12 mouse cellular contexts compared by ENCODE assay signal in the genomic region with DNA sequence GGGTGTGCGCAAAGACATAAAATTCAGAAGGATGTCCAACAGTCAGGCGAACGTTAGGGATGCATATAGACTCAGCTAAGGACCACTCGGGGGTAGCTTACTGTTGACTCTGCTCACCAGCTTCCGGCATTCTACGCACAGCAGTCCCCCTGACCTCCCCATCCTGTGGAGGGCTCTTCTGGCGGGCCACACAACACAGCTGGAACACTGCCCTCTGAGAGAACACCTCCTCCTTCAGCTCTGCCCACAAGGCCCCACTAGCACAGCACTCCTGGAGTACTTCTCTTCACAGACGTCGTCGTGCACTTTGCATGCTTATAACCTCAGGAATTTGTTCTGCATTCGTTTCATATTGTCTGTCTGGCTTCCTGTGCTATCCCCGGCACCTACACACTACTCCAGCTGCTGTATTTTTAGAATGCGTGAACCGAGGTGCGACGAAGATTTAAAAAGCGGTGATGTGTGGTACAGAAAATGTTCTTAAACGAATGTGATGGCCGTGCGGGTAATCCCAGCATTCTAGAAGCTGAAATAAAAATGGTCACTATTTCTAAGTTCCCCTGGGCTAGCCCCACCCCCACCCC. TPM values are rescaled to one million over a fixed set of nuclear protein-coding genes. Genes with fewer than 3 reads are reported as not detected.
DNase-seq lines count a peak whose midpoint lies in the region; ATAC-seq and TF ChIP-seq lines count a peak whose summit lies in the region.
"Had no signal": no experiment of that assay in that cellular context is flagged by ENCODE, and none has a peak within 500 bp of the region (broad histone marks: within the 10 kb centered on the region; RNA-seq: fewer than 3 reads in every experiment).

No protein-coding gene starts in this region.

- ATAC-seq in heart, embryonic 13.5 days (ENCODE audit: extremely low read depth, insufficient number of reproducible peaks, low FRiP score, low TSS enrichment), result no peak
- ATAC-seq in embryonic facial prominence, embryonic 12.5 days (ENCODE audit: insufficient number of reproducible peaks, insufficient read depth, low FRiP score, low TSS enrichment), result no peak
- 0 out of 2 replicates have a peak, but pooled peaks have one; percentile 24 for ATAC-seq in megakaryocyte, adult 5-6 weeks (ENCODE audit: poor library complexity, severe bottlenecking)
- ATAC-seq: activated CD4-positive, CD25-positive, alpha-beta regulatory T cell, adult 4 months; liver, postnatal 0 days had no signal

- H3K4me1 ChIP-seq in heart, embryonic 13.5 days, result peaks cover 22% of the 10 kb centered on the region
- no peaks in the 10 kb centered on the region for H3K4me1 ChIP-seq in lung, adult 2 months (ENCODE audit: control insufficient read depth, insufficient read depth, low read length)
- peaks cover 8% of the 10 kb centered on the region for H3K4me1 ChIP-seq in embryonic facial prominence, embryonic 12.5 days

- no peaks in the 10 kb centered on the region for H3K27me3 ChIP-seq in heart, embryonic 13.5 days (replicated peaks)
- H3K27me3 ChIP-seq in embryonic facial prominence, embryonic 12.5 days, result no peaks in the 10 kb centered on the region
- H3K27me3 ChIP-seq: hindbrain, embryonic 15.5 days had no signal

- 0 out of 2 replicates have a peak overlapping the region, but pooled peaks have one; percentile 8 for H3K9ac ChIP-seq in heart, embryonic 13.5 days
- no peak overlapping the region for H3K9ac ChIP-seq in embryonic facial prominence, embryonic 12.5 days
- H3K9ac ChIP-seq: hindbrain, embryonic 15.5 days; liver, postnatal 0 days had no signal

- peak overlapping the region; percentile 20 for H3K4me3 ChIP-seq in heart, embryonic 13.5 days
- no peak overlapping the region for H3K4me3 ChIP-seq in lung, adult 2 months (replicated peaks; ENCODE audit: extremely low read depth, low read depth, low read length)
- H3K4me3 ChIP-seq in embryonic facial prominence, embryonic 12.5 days, result no peak overlapping the region
- H3K4me3 ChIP-seq: hindbrain, embryonic 15.5 days; left cerebral cortex, adult 2 months had no signal

- H3K36me3 ChIP-seq in heart, embryonic 13.5 days, result peaks cover 4% of the 10 kb centered on the region; the same call in 1 of the 2 replicates
- H3K36me3 ChIP-seq in embryonic facial prominence, embryonic 12.5 days, result no peaks in the 10 kb centered on the region
- H3K36me3 ChIP-seq: hindbrain, embryonic 15.5 days had no signal

- TF ChIP-seq CTCF in lung, adult 2 months (IDR thresholded peaks at IDR 0.05; ENCODE audit: insufficient read depth, low read length), result no peak

- peak overlapping the region; percentile 66 for H3K27ac ChIP-seq in heart, embryonic 13.5 days (replicated peaks)
- 0 out of 2 replicates have a peak overlapping the region, but pooled peaks have one; percentile 23 for H3K27ac ChIP-seq in embryonic facial prominence, embryonic 12.5 days
- H3K27ac ChIP-seq: hindbrain, embryonic 15.5 days; left cerebral cortex, adult 2 months had no signal

- TF ChIP-seq POLR2A in lung, adult 2 months (IDR thresholded peaks at IDR 0.05; ENCODE audit: borderline replicate concordance, extremely low read depth, low read depth, low read length), result no peak

- 42% methylated on average over 20 of the region's 20 CpGs for WGBS in heart, embryonic 13.5 days
- 47% methylated on average over 20 of the region's 20 CpGs for WGBS in lung, adult 2 months
- WGBS in embryonic facial prominence, embryonic 12.5 days, result 58% methylated on average over 20 of the region's 20 CpGs

- no peak for DNase-seq in heart, adult 18-20 months
- DNase-seq in lung, adult 18-20 months, result peak; percentile 25 to 48
- DNase-seq in lung, adult 2 months, result no peak
- DNase-seq in embryo, embryonic 9.5 days (ENCODE audit: extremely low spot score), result no peak
- no peak for DNase-seq in urinary bladder, postnatal 10 days (ENCODE audit: low spot score)
- DNase-seq: liver, postnatal 0 days had no signal

- no peaks in the 10 kb centered on the region for H3K9me3 ChIP-seq in heart, embryonic 13.5 days
- H3K9me3 ChIP-seq in embryonic facial prominence, embryonic 12.5 days, result no peaks in the 10 kb centered on the region
- H3K9me3 ChIP-seq: hindbrain, embryonic 15.5 days had no signal

- H3K4me2 ChIP-seq in heart, embryonic 13.5 days, result peak overlapping the region; percentile 57
- no peak overlapping the region for H3K4me2 ChIP-seq in embryonic facial prominence, embryonic 12.5 days (replicated peaks)
- H3K4me2 ChIP-seq: hindbrain, embryonic 15.5 days had no signal

RNA-seq across cellular contexts. Expression of gene Dgkh, which starts 19.9 kb away (rescaled TPM):
- 1.2 and 1.5 TPM in 2 replicates for polyA plus RNA-seq in heart, embryonic 13.5 days (2015; fragmentation: Nextera tagmentation; extraction: Ambion mirVana)
- 1 to 10 TPM; 6.6 to 6.8 TPM for total RNA-seq in heart, adult 18-20 months (2021)
- polyA plus RNA-seq in lung, adult 2 months (2012; rRNA removed), result 3.7 and 6.2 TPM in 2 replicates
- polyA plus RNA-seq in embryonic facial prominence, embryonic 12.5 days (2016; fragmentation: Nextera tagmentation; extraction: Ambion mirVana), result 2.2 and 2.9 TPM in 2 replicates
- total RNA-seq in megakaryocyte, adult 5-6 weeks (2015), result 4.8 and 5.9 TPM in 2 replicates
- 3.5 and 5.9 TPM in 2 replicates for total RNA-seq in megakaryocyte, adult 5-6 weeks (2017)

Comparison
In these comparisons a context has a peak if more than half of its experiments do, and no peak if none do; other contexts are left out.
1. DNase-seq: peak in lung, adult 18-20 months (2 of 2); none in heart, adult 18-20 months (0 of 2), lung, adult 2 months (single experiment), embryo, embryonic 9.5 days (single experiment) and urinary bladder, postnatal 10 days (single experiment).